Mouse (Mus musculus) v-Abl transformed pro-B cells (cell line): ENCODE results near the gene Zfp764.
"Not testable (repeated sequence)": the region's sequence is repeated elsewhere in the genome, so short reads cannot be mapped to it uniquely, and the experiment has no call there.

Source experiments
- in situ Hi-C, 2 experiments: fragments of 400-800 bp; cut with MboI; formaldehyde crosslinking; loops; one replicate each; pipeline ENCODE4 v1.15.1; 2025; ENCODE audit not compliant: unreplicated experiment in 2 of 2

The Zfp764 gene

GRCm38 (mm10) chr7:127406002-127406987, at the start of gene Zfp764:
Gene Zfp764 (minus strand): TSS chr7:127406822.
- in situ Hi-C loops = not testable (repeated sequence)

- in situ Hi-C loops = no loop called here
These were observed 48.3 kb upstream of the Zfp764 start for GRCm38 (mm10) chr7:127454905-127455304.

- in situ Hi-C loops = no loop called here
These were observed 46.4 kb upstream of the Zfp764 start for GRCm38 (mm10) chr7:127453056-127453455.

- in situ Hi-C loops = no loop called here
These were observed 43.3 kb upstream of the Zfp764 start for GRCm38 (mm10) chr7:127449966-127450365.

GRCm38 (mm10) chr7:127448521-127449300, 42.1 kb upstream of the Zfp764 start, which contains the start of gene Zfp689:
Gene Zfp689 (minus strand): TSS chr7:127449158.
- in situ Hi-C loops = no loop called here

GRCm38 (mm10) chr7:127443976-127444375, 37.4 kb upstream of the Zfp764 start:
- in situ Hi-C loops = no loop called here

GRCm38 (mm10) chr7:127437724-127438123, 31.1 kb upstream of the Zfp764 start:
- in situ Hi-C loops = no loop called here

- in situ Hi-C loops = no loop called here
These were observed 28.6 kb upstream of the Zfp764 start for GRCm38 (mm10) chr7:127435206-127435605.

GRCm38 (mm10) chr7:127426354-127426753, 19.7 kb upstream of the Zfp764 start:
- in situ Hi-C loops = no loop called here

GRCm38 (mm10) chr7:127425911-127426310, 19.3 kb upstream of the Zfp764 start:
- in situ Hi-C loops = no loop called here

- in situ Hi-C loops = no loop called here
These were observed 18.7 kb upstream of the Zfp764 start for GRCm38 (mm10) chr7:127425291-127425690.

- in situ Hi-C loops = no loop called here
These were observed 15.6 kb upstream of the Zfp764 start for GRCm38 (mm10) chr7:127422247-127422646.

- in situ Hi-C loops = no loop called here
These were observed 15.0 kb upstream of the Zfp764 start, which contains the start of gene Zfp688 for GRCm38 (mm10) chr7:127421388-127422191. Gene Zfp688 (minus strand): TSS chr7:127422068.

GRCm38 (mm10) chr7:127411418-127411817, 4.8 kb upstream of the Zfp764 start:
- in situ Hi-C loops = no loop called here

GRCm38 (mm10) chr7:127404101-127404500, 2.5 kb downstream of the Zfp764 start:
- in situ Hi-C loops = not testable (repeated sequence)

GRCm38 (mm10) chr7:127402980-127403379, 3.6 kb downstream of the Zfp764 start:
- in situ Hi-C loops = no loop called here

GRCm38 (mm10) chr7:127400355-127400754, 6.3 kb downstream of the Zfp764 start:
- in situ Hi-C loops = no loop called here

GRCm38 (mm10) chr7:127393944-127394333, 12.7 kb downstream of the Zfp764 start:
- in situ Hi-C loops = no loop called here

GRCm38 (mm10) chr7:127393157-127393943, 13.3 kb downstream of the Zfp764 start, which contains the start of gene E430018J23Rik:
Gene E430018J23Rik (minus strand): TSS chr7:127393629.
- in situ Hi-C loops = no loop called here
